Mouse (Mus musculus) heart, embryonic 14.5 days (tissue): ENCODE measurements around the gene Cyp2c69. TPM values are rescaled to one million over a fixed set of nuclear protein-coding genes. Genes with fewer than 3 reads are reported as not detected.
"Not testable (repeated sequence)": the region's sequence is repeated elsewhere in the genome, so short reads cannot be mapped to it uniquely, and the experiment has no call there.

Experiments used
- ATAC-seq: fragments of 200-750 bp; cut with Nextera tagmentation; 2 replicates; pipeline ENCODE4 v1.8.0; 2017; ENCODE audit warnings: low read depth, moderate TSS enrichment; ENCODE audit not compliant: insufficient number of reproducible peaks, insufficient read depth, low FRiP score
- H3K27ac ChIP-seq, 2 experiments: fragments of 200-500 bp in 1 of 2; fragments of 300-500 bp in 1 of 2; sonication (generic) in 1 of 2; replicated peaks in 1 of 2; 2 replicates each; pipeline ENCODE4 v1.5.1; 2012 to 2014; ENCODE audit warnings: low read depth in 2 of 2, low read length in 2 of 2, control low read depth in 1 of 2, mild to moderate bottlenecking in 1 of 2, mixed read lengths in 1 of 2; ENCODE audit not compliant: control insufficient read depth in 1 of 2, insufficient read depth in 1 of 2
- H3K27me3 ChIP-seq: fragments of 300-500 bp; sonication (generic); 2 replicates; pipeline ENCODE4 v1.6.1; 2014; ENCODE audit warnings: mild to moderate bottlenecking, low read length, control low read depth; ENCODE audit not compliant: control insufficient read depth, insufficient read depth
- H3K36me3 ChIP-seq: fragments of 300-500 bp; sonication (generic); 2 replicates; pipeline ENCODE4 v1.6.1; 2014; ENCODE audit warnings: mild to moderate bottlenecking, control low read depth, low read length, mixed read lengths; ENCODE audit not compliant: control insufficient read depth, insufficient read depth
- H3K4me1 ChIP-seq, 2 experiments: fragments of 200-500 bp in 1 of 2; fragments of 300-500 bp in 1 of 2; sonication (generic) in 1 of 2; 2 replicates each; pipeline ENCODE4 v1.6.1; 2012 to 2014; ENCODE audit warnings: low read length in 2 of 2, control low read depth in 1 of 2, mixed read lengths in 1 of 2; ENCODE audit not compliant: control insufficient read depth in 2 of 2, insufficient read depth in 2 of 2
- H3K4me2 ChIP-seq: fragments of 300-500 bp; sonication (generic); 2 replicates; pipeline ENCODE4 v1.6.1; 2014; ENCODE audit warnings: mild to moderate bottlenecking, low read length
- H3K4me3 ChIP-seq, 2 experiments: fragments of 200-500 bp in 1 of 2; fragments of 300-500 bp in 1 of 2; sonication (generic) in 1 of 2; 2 replicates each; pipeline ENCODE4 v1.5.1; 2012 to 2014; ENCODE audit warnings: low read length in 2 of 2, mild to moderate bottlenecking in 2 of 2, control low read depth in 1 of 2, low read depth in 1 of 2, moderate library complexity in 1 of 2; ENCODE audit not compliant: control insufficient read depth in 1 of 2, insufficient read depth in 1 of 2
- H3K9ac ChIP-seq: fragments of 300-500 bp; sonication (generic); 2 replicates; pipeline ENCODE4 v1.6.1; 2014; ENCODE audit warnings: mild to moderate bottlenecking, low read length
- H3K9me3 ChIP-seq: fragments of 300-500 bp; sonication (generic); 2 replicates; pipeline ENCODE4 v1.6.1; 2016; ENCODE audit warnings: low read length, control low read depth; ENCODE audit not compliant: control insufficient read depth
- WGBS: fragments of 180-500 bp; shearing (Covaris S2); extraction: QIAGEN DNeasy Blood & Tissue Kit; methylation state at CpG from one replicate; pipeline ENCODE4 v1.1.7; 2014; 5-methylcytosine and 5-hydroxymethylcytosine counted together
- polyA plus RNA-seq: library from polyadenylated mRNA; unstranded; fragments of >200 nt; fragmentation: Nextera tagmentation; extraction: Ambion mirVana; gene quantifications from 2 replicates; pipeline ENCODE4 v1.2.1, GENCODE M21; 2014

Cyp2c69 gene
- polyA plus RNA-seq, 1 experiment from 2014 or later, result not detected

- H3K27ac ChIP-seq, H3K36me3 ChIP-seq, H3K27me3 ChIP-seq, H3K4me1 ChIP-seq, H3K4me2 ChIP-seq, ATAC-seq, H3K9ac ChIP-seq, H3K4me3 ChIP-seq, H3K9me3 ChIP-seq: not testable (repeated sequence)
- 69% methylated on average over 4 of the region's 4 CpGs for WGBS
These were observed 70.6 kb downstream of the Cyp2c69 start for GRCm38 (mm10) chr19:39815991-39816390.

DNA sequence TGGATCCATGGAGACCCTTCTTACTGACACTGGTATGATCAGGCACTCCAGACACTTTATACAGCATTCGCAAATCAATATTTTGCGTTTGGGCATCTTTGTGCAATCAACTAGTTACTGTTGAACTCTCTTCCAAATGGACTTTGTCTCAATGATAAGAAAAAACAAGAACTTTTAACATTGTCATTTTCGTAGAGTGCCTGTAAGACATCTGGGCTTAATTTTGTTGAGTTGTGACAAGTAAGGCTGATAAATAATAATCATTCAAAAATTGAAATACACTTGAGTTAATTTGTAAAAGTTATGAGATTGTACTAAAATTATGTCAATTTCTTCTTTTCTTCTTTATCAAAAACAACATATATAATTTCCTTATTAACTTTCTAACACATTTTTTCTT, 73.9 kb downstream of the Cyp2c69 start, which contains the start of gene Cyp2c40:
Gene Cyp2c40, minus strand, starts transcription at position 101 of the 400 bp plus-strand sequence.
- not testable (repeated sequence) for ATAC-seq, H3K9ac ChIP-seq, H3K4me2 ChIP-seq, H3K4me3 ChIP-seq, H3K4me1 ChIP-seq, H3K36me3 ChIP-seq, H3K9me3 ChIP-seq, H3K27me3 ChIP-seq, H3K27ac ChIP-seq
- WGBS, result 80% methylated on average over 3 of the region's 3 CpGs

Other genes with a start within 250 kb of the Cyp2c69 start
- gene Cyp2c67, start 237.7 kb downstream of the Cyp2c69 start, polyA plus RNA-seq, result not detected in 2 replicates
- gene Cyp2c68, start 145.7 kb downstream of the Cyp2c69 start, polyA plus RNA-seq, result not detected in 2 replicates
- not detected in 2 replicates for gene Cyp2c40, start 74.0 kb downstream of the Cyp2c69 start, polyA plus RNA-seq
- not detected in 2 replicates for gene Cyp2c37, start 105.6 kb upstream of the Cyp2c69 start, polyA plus RNA-seq
- not detected in 2 replicates for gene Cyp2c54, start 187.0 kb upstream of the Cyp2c69 start, polyA plus RNA-seq
- gene Cyp2c50, start 202.9 kb upstream of the Cyp2c69 start, polyA plus RNA-seq, result not detected in 2 replicates